Mouse (Mus musculus) embryonic fibroblast, embryonic 13.5 days (primary cell): Measurements from ENCODE around the gene Grap2. TPM values are rescaled to one million over a fixed set of nuclear protein-coding genes. Genes with fewer than 3 reads are reported as not detected.

Experiments
- H3K27ac ChIP-seq: 2 replicates; pipeline ENCODE4 v1.5.1; 2012; ENCODE audit warnings: low read length, control low read depth, inconsistent platforms; ENCODE audit not compliant: insufficient read depth
- H3K4me1 ChIP-seq: 2 replicates; pipeline ENCODE4 v1.6.1; 2011; ENCODE audit warnings: low read length; ENCODE audit not compliant: control insufficient read depth, insufficient read depth
- H3K4me3 ChIP-seq: 2 replicates; pipeline ENCODE4 v1.5.1; 2011; ENCODE audit warnings: mild to moderate bottlenecking, control low read depth, low read length; ENCODE audit not compliant: insufficient read depth
- CTCF ChIP-seq: IDR thresholded peaks from 2 replicates; pipeline ENCODE4 v1.5.1; 2011; ENCODE audit warnings: mild to moderate bottlenecking, control low read depth, low read length, moderate library complexity, borderline replicate concordance; ENCODE audit not compliant: insufficient read depth
- POLR2A ChIP-seq: IDR thresholded peaks from 2 replicates; pipeline ENCODE4 v1.6.1; 2011; ENCODE audit warnings: low read depth, mild to moderate bottlenecking, control low read depth, low read length, moderate library complexity
- polyA plus RNA-seq: library from polyadenylated mRNA; stranded (reverse); fragments of >200 nt; gene quantifications from 2 replicates; pipeline ENCODE4 v1.2.4, GENCODE M21; 2011; ENCODE audit warnings: low read depth; ENCODE audit not compliant: missing spikeins, insufficient read length

The Grap2 gene
- polyA plus RNA-seq, 1 experiment: not detected

GRCm38 (mm10) chr15:80614500-80615289 is 42.3 kb downstream of the Grap2 start:
- TF ChIP-seq CTCF: no peak
- no peak for TF ChIP-seq POLR2A
- H3K4me1 ChIP-seq: 0 out of 2 replicates have a peak, but pooled peaks cover 2% of the 10 kb centered on the region
- no peak overlapping the region for H3K4me3 ChIP-seq
- no peak overlapping the region for H3K27ac ChIP-seq

- Histone ChIP-seq H3K27ac (no peak overlapping the region), H3K4me1 (0 out of 2 replicates have a peak, but pooled peaks cover 2% of the 10 kb centered on the region), H3K4me3 (no peak overlapping the region)
- TF ChIP-seq POLR2A: no peak
- TF ChIP-seq CTCF: no peak
These were observed 42.8 kb downstream of the Grap2 start for GRCm38 (mm10) chr15:80615290-80615570.

GRCm38 (mm10) chr15:80615636-80616383 is 43.4 kb downstream of the Grap2 start:
- Histone ChIP-seq H3K27ac (no peak overlapping the region), H3K4me3 (no peak overlapping the region), H3K4me1 (0 out of 2 replicates have a peak, but pooled peaks cover 2% of the 10 kb centered on the region)
- TF ChIP-seq POLR2A (no peak), CTCF (no peak)

- 0 out of 2 replicates have a peak, but pooled peaks cover 2% of the 10 kb centered on the region for H3K4me1 ChIP-seq
- H3K4me3 ChIP-seq: no peak overlapping the region
- TF ChIP-seq CTCF (no peak), POLR2A (no peak)
- H3K27ac ChIP-seq: no peak overlapping the region
These were observed 45.4 kb downstream of the Grap2 start for GRCm38 (mm10) chr15:80617839-80618238.

- Histone ChIP-seq H3K4me3 (no peak overlapping the region), H3K4me1 (0 out of 2 replicates have a peak, but pooled peaks cover 2% of the 10 kb centered on the region), H3K27ac (no peak overlapping the region)
- TF ChIP-seq CTCF (no peak), POLR2A (no peak)
These were observed 46.8 kb downstream of the Grap2 start for GRCm38 (mm10) chr15:80619166-80619565.

- Histone ChIP-seq H3K27ac (no peak overlapping the region), H3K4me3 (no peak overlapping the region), H3K4me1 (0 out of 2 replicates have a peak, but pooled peaks cover 2% of the 10 kb centered on the region)
- TF ChIP-seq CTCF (no peak), POLR2A (no peak)
These were observed 47.4 kb downstream of the Grap2 start for GRCm38 (mm10) chr15:80619786-80620185.

GRCm38 (mm10) chr15:80620371-80620770 is 48.0 kb downstream of the Grap2 start:
- no peak overlapping the region for H3K4me3 ChIP-seq
- no peak overlapping the region for H3K27ac ChIP-seq
- no peak for TF ChIP-seq CTCF
- no peak for TF ChIP-seq POLR2A
- 0 out of 2 replicates have a peak, but pooled peaks cover 2% of the 10 kb centered on the region for H3K4me1 ChIP-seq

- H3K4me1 ChIP-seq: no peaks in the 10 kb centered on the region
- TF ChIP-seq CTCF (no peak), POLR2A (no peak)
- no peak overlapping the region for H3K4me3 ChIP-seq
- no peak overlapping the region for H3K27ac ChIP-seq
These were observed 50.9 kb downstream of the Grap2 start for GRCm38 (mm10) chr15:80623171-80623837.

- Histone ChIP-seq H3K27ac (no peak overlapping the region), H3K4me1 (no peaks in the 10 kb centered on the region), H3K4me3 (no peak overlapping the region)
- TF ChIP-seq POLR2A: no peak
- TF ChIP-seq CTCF: no peak
These were observed 54.1 kb downstream of the Grap2 start for GRCm38 (mm10) chr15:80626472-80626871.

GRCm38 (mm10) chr15:80630147-80630546 is 57.8 kb downstream of the Grap2 start:
- Histone ChIP-seq H3K4me3 (no peak overlapping the region), H3K4me1 (no peaks in the 10 kb centered on the region), H3K27ac (no peak overlapping the region)
- TF ChIP-seq POLR2A (no peak), CTCF (no peak)
